Mouse (Mus musculus): ENCODE measurements around the gene Smlr1. TPM values are rescaled to one million over a fixed set of nuclear protein-coding genes. Genes with fewer than 3 reads are reported as not detected.
A peak's percentile ranks its signal among the peaks of the same experiment; 100 is the strongest.

Gene Smlr1
- total RNA-seq, 2 experiments from 2014 or later = 0.41 TPM; not detected in 1

DNA sequence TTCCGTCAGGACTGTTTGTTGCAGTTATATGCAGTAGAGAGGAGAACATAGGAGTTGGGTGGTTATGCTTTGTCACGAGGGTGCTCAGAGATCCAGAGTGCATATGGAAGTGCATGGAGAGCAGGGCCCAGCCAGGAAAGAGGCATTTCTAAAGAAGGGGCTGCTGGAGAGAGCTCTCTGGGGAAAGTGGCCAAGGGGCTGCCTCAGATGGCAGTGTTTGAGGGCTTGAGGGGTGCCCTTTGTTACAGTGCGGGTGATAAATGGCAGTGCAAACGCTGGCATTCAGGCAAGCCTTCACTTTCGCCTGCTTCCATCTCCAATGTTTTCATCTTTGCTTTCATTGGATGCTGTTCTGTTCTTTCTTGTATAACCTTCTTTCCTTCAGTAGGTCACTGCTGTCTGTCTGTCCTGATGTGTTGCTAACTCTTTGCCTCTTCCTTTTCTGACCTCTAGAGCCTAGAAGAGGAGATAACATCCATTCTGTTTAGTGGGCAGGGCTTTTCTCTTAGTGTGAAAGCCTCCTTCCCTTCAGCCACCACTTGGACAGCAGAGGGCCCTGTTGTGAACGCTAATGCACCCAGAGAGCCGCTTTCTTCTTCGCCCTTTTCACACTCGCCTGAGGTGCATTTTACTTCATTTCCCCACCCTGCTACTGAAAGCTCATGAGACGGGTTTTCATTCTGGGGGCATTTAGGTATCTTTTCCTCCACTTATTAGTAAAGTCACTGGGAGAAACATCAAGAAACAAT is 36.6 kb downstream of the Smlr1 start:
- no peak for DNase-seq (ENCODE audit: low spot score in 2 of 2)

DNA sequence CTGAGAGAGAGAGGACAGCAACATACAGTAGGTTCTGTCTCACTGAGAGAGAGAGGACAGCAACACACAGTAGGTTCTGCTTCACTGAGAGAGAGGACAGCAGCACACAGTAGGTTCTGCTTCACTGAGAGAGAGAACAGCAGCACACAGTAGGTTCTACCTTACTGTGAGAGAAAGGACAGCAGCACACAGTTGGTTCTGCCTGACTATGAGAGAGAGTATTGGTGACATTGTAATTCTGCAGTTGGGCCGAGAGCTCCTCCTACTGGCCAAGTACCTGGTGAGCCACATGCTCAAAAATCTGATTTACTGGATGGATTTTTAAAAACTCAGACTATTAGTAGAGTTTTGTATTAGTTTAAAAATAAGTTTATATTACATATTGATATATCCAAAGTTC is 47.6 kb downstream of the Smlr1 start:
- peak; percentile 53 to 79 for DNase-seq (ENCODE audit: low spot score in 2 of 2)

DNA sequence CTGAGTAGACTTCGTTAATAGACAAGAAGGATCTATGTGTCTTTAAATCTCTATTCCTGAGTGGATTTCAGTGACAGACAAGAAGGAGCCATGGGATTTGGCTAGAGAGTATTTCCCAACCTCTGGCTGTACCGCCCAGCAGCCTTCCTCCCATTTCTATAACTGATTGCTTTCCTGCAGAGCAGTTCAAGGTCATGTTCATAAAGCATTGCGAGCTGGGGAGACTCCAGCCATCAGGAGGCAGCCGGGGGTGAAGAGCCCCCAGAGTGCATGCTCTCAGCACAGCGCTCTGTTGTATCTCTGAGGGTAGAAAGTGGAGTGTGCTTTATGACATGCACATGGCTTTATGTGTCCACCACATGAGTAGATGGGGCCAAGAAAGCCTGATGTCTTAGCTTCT is 53.3 kb downstream of the Smlr1 start:
- no peak for DNase-seq (ENCODE audit: low spot score in 2 of 2)

DNA sequence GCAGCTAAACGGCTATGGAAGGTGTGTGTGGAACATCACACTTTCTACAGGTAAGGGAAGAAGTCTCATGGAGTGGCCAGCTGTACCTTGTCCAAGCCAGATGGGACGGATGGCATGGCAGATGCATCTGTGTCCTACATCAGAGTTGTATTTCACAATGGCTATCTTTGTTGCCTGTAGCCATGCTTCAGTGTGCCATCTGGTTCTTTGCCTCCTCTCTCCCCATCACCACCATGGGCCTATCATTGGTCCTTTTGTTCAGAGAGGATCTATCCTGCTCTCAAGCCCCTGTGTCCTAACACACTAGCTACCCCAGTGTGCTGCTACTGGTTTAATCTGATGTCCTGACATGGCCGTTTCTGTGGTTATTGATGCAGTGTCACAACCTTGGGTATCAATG is 56.4 kb downstream of the Smlr1 start:
- DNase-seq (ENCODE audit: low spot score in 2 of 2) = no peak

Other genes starting within 250 kb of the Smlr1 start
- gene Akap7, start 228.4 kb downstream of the Smlr1 start, total RNA-seq (2021) = 10 to 100 TPM; 48.2 to 49.9 TPM
- 100 to 1,000 TPM; 165 to 192 TPM for gene Epb41l2, start 176.5 kb downstream of the Smlr1 start, total RNA-seq (2021)

Measured in layer of hippocampus, postnatal 14 days (tissue).